Mouse (Mus musculus): Measurements from ENCODE around the gene Akap6.
A peak's percentile ranks its signal among the peaks of the same experiment; 100 is the strongest.
"Not testable (repeated sequence)": the region's sequence is repeated elsewhere in the genome, so short reads cannot be mapped to it uniquely, and the experiment has no call there.

Gene Akap6

GRCm38 (mm10) chr12:52711857-52712640 lies 12.9 kb downstream of the Akap6 start:
- no peak for DNase-seq (ENCODE audit: low read depth, low spot score)

- no peak for DNase-seq (ENCODE audit: low read depth, low spot score)
These were observed 19.2 kb downstream of the Akap6 start for GRCm38 (mm10) chr12:52718392-52718791.

DNA sequence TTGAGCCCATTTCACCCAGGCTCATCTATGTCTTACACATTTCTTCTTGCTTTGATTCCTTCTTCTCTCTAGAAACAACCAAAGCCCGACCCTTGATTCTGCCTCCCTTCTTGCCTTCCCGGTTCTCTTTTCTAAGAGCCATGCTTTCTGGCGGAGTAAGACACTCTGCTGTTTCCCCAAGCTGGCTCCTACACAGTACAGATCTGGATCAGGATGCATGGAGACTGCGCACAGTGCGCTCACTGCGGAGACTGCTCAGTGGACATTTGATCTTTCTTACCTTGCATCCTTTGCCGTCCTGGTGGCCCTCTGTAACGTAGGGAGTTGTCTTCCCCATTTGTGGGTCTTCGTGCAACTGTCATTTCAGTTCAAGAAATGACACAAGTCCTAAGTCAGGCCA lies 20.0 kb downstream of the Akap6 start:
- no peak for DNase-seq (ENCODE audit: low read depth, low spot score)

DNA sequence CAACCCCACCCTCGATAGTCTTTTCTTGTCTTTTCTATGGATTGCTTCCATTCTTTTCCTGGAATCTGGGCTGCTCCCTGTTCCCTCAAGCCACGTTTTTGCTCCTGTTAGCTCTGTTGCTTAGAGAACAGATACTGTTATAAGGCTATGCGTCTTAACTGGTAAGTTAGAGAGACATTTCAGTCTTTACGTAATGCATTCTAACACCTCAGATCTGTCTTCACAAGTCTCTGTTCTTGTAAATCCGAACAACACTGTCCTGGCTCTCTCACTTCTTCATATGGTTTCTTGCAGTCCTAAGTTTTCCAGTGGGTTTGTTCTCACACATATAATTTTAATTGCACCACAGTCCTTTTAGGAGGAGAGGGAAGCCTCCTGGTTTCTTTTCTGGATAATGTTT lies 20.5 kb downstream of the Akap6 start:
- DNase-seq (ENCODE audit: low read depth, low spot score) = no peak

DNA sequence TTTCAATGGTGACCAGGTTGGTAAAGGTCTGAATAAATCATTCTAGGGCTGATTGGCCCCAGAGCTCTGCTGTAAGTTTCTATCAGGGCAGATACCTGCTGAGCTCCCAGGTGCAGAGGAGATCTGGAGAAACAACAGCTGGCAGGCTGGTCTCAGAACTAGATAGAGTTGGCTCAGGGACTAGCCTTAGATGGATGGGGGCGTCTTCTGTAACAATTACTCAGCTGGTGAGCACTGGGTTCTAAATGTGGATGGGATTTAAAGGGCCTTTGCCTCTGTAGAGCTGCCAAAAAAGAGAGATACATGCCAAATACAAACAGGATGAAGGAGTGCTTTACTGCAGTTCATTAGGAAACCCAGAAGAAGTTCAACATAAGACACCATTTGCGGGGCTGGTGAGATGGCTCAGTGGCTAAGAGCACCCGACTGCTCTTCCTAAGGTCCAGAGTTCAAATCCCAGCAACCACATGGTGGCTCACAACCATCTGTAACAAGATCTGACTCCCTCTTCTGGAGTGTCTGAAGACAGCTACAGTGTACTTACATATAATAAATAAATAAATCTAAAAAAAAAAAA lies 24.9 kb downstream of the Akap6 start:
- DNase-seq (ENCODE audit: low read depth, low spot score) = not testable (repeated sequence)

- DNase-seq (ENCODE audit: low read depth, low spot score) = no peak
These were observed 27.4 kb downstream of the Akap6 start for GRCm38 (mm10) chr12:52726434-52727231.

DNA sequence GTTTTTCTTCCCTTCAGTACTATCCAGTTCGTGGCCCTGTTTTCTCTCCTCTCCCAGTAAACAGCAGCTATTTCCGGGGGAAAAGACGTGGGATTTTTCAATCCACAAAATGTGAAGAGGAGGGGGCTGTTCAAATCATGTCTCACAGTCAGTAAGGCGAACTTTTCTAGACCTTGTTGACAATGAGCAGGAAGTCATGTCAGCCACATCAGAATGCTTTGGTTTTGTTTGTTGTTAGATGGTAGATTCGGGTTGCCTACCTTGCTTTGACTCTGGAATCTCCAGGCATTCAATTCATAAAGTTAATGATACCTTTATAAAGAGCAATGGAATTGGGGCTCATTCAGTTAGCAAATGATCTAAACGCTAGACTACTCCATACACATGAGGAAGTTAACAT lies 30.2 kb downstream of the Akap6 start:
- no peak for DNase-seq (ENCODE audit: low read depth, low spot score)

DNA sequence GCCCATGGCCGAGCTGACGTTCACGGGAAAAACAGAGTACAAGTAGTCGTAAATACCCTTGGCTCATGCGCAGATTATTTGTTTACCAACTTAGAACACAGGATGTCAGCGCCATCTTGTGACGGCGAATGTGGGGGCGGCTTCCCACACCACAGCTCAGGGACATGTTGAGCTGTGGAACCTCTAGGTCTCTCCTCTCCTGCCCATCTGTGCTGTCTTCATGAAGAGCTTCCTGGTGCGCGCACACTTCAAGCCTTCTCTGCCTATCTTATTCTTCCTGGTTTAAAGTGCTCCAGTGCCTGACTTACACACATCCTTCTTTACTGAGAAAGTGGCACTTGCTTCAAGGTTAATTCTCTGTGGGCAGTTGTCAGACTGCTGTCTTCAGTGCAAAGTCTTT lies 36.0 kb downstream of the Akap6 start:
- DNase-seq (ENCODE audit: low read depth, low spot score) = not testable (repeated sequence)

DNA sequence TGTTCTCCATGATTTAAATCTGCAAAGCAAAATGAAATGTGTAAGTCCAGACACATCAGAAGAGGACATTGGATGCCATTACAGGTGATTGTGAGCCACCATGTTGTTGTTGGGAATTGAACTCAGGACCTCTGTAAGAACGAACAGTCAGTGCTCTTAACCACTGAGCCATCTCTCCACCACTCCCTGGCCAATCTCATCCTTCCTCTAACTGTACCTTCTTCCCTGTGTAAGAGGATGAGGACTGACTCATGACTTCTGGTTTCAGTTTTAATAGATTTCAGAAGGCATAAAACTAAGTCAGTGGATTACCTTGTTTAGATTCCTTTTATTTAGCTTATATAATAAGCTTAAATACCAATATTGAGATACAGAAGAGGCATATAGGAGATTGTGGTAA lies 38.0 kb downstream of the Akap6 start:
- DNase-seq (ENCODE audit: low read depth, low spot score) = no peak

GRCm38 (mm10) chr12:52739326-52739725 lies 40.1 kb downstream of the Akap6 start:
- DNase-seq (ENCODE audit: low read depth, low spot score) = no peak

- no peak for DNase-seq (ENCODE audit: low read depth, low spot score)
These were observed 42.6 kb downstream of the Akap6 start for GRCm38 (mm10) chr12:52741801-52742200.

GRCm38 (mm10) chr12:52750006-52750405 lies 50.8 kb downstream of the Akap6 start:
- peak; percentile 30 for DNase-seq (ENCODE audit: low read depth, low spot score)

- no peak for DNase-seq (ENCODE audit: low read depth, low spot score)
These were observed 56.5 kb downstream of the Akap6 start for GRCm38 (mm10) chr12:52755649-52756048.

- no peak for DNase-seq (ENCODE audit: low read depth, low spot score)
These were observed 58.7 kb downstream of the Akap6 start for GRCm38 (mm10) chr12:52757881-52758280.

- no peak for DNase-seq (ENCODE audit: low read depth, low spot score)
These were observed 64.9 kb downstream of the Akap6 start for GRCm38 (mm10) chr12:52764046-52764445.

DNA sequence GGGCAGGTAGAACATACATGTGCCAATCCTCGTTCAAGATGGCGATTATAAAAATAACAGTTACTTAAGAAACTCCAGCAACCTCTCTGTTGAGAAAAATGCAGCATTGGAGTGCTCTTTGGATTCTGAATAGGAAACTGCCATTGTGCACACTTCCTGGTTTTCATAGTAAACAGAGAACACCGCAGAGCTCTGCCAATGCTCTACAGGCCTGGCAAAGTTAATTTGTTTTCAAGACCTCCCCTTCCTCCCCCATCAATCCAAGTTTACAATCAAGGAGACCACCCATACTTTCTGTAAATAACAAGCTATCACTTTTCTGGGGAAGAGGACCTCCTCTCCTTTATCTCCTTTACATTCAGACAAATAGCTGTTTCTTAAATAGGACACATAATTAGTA lies 65.6 kb downstream of the Akap6 start:
- DNase-seq (ENCODE audit: low read depth, low spot score) = no peak

GRCm38 (mm10) chr12:52769561-52769960 lies 70.4 kb downstream of the Akap6 start:
- no peak for DNase-seq (ENCODE audit: low read depth, low spot score)

DNA sequence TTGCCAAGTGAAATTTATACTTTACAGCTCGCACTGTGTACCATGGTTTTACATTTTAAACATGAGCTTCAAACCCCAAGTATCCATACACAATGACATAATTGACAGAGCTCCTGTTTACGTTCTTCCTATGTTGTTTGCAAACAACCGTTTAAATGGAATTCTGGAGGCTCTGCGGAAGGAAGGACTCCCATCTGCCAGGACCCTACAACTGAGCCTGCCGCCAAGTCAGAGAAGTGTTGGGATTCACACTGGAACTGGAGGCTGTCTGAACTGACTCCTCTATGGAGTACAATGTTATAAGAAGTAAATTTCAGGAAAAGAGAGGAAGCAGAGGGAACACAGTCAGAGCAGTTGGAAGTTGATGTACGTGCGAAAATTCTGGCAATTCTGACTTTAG lies 72.7 kb downstream of the Akap6 start:
- no peak for DNase-seq (ENCODE audit: low read depth, low spot score)

DNA sequence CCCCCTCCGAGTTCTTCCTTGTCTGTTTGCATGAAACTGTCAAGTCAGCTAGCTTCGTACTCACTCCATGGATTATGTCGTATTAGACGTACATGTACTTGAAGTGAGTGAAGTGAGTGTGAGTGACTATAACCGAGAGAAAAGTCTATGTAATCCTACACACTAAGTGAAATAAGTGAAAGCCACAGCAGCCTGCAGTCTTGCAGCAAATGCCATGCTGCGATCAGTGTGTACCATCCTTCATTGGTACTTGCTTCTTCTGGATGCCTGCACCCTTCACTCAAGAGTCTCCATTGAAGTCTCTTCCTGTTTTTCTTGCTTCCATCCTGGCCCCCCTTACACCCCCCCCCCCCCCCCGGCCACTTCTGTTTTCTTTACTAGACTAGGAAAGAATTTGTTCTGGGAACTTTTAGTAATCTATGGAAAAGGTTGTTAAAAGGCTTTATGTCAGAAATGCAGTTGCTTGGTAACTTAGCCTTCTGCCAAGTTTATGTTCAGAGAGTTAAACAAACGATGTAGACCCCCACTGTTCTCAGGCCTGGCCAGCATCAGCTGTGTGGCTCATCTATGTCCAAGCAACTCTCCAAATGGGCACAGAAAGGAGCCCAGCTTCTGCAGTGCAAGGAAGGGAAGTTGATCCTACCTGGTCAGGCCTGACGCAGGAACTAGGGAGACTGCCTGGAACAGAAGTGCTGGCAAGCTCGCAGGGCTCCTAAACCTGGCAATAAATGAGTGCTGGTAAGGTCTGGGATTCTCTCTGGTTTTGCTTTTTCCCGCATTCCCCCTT lies 73.5 kb downstream of the Akap6 start:
- no peak for DNase-seq (ENCODE audit: low read depth, low spot score)

DNA sequence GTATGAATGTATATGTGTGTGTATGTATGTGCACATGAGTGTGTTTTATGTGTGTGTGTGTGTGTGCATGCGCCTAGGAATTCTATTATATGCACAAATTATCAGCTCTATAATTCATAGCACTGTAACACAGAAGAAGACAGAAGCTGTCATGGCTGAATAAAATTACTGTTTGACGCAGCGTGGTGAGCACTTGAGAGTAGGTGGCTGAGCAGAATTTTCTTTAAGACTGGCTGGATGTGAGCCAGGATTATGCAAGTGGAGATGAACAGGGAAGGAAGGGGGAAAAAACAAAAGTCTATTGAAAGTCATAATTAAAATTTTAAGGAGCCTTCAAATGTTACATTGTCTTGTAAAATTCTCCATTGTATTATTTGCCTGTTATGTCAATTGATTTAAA lies 74.7 kb downstream of the Akap6 start:
- no peak for DNase-seq (ENCODE audit: low read depth, low spot score)

DNA sequence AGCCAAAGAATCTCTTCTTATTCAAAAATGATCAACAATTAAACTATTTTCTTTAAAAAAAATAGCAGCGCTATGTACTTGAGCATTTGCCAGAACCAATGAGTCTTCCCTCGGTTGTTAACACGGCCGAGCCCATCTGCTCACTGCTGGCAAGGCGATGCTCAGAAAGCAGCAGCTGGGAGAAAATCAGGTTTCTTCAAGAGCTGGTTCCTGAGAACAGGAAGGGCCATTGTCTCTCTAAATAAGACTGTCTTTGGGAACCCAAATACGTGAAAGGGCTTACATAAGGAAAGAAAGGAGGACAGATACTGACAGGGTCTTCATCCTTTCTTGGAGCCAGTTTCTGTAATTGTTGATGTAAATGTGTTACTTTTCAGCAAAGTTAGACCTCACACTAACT lies 75.2 kb downstream of the Akap6 start:
- no peak for DNase-seq (ENCODE audit: low read depth, low spot score)

DNA sequence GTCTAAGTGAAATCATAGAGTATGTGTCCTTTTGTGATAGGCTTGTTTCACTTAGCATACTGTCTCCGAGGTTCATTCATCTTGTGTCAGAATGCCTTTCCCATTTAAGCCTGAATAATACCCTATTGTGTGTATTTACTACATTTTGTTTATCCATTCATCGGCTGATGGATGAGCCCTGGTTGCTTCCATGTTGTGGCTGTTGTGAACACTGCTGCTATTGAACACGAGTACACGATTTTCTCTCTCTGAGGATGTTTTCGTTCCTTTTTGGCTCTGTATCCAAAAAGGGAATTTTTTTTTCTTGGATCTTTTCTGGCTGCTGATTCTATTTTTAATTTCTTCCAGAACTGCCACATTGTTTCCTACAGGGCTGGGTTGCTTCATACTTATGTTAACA lies 81.0 kb downstream of the Akap6 start:
- no peak for DNase-seq (ENCODE audit: low read depth, low spot score)
